Mouse (Mus musculus) heart, postnatal 0 days (tissue): ENCODE results near the gene Atf4. TPM values are rescaled to one million over a fixed set of nuclear protein-coding genes. Genes with fewer than 3 reads are reported as not detected.

Experiments
- ATAC-seq: fragments of 200-750 bp; cut with Nextera tagmentation; 2 replicates; pipeline ENCODE4 v1.8.0; 2017; ENCODE audit warnings: low read depth, moderate number of reproducible peaks, moderate library complexity; ENCODE audit not compliant: insufficient read depth
- DNase-seq: peaks from one replicate; pipeline ENCODE4 v3.0.0-alpha.2; 2016; ENCODE audit warnings: low spot score
- H3K27ac ChIP-seq: fragments of 300-500 bp; sonication (generic); 2 replicates; pipeline ENCODE4 v1.5.1; 2014; ENCODE audit warnings: low read depth, mild to moderate bottlenecking
- H3K27me3 ChIP-seq: fragments of 300-500 bp; sonication (generic); 2 replicates; pipeline ENCODE4 v1.6.1; 2014; ENCODE audit warnings: low read length, mixed read lengths; ENCODE audit not compliant: control insufficient read depth, insufficient read depth
- H3K36me3 ChIP-seq: fragments of 300-500 bp; sonication (generic); replicated peaks from 2 replicates; pipeline ENCODE4 v1.6.1; 2014; ENCODE audit warnings: low read length, mixed read lengths; ENCODE audit not compliant: control insufficient read depth, insufficient read depth
- H3K4me1 ChIP-seq: fragments of 300-500 bp; sonication (generic); 2 replicates; pipeline ENCODE4 v1.6.1; 2014; ENCODE audit warnings: antibody characterized with exemption; ENCODE audit not compliant: control insufficient read depth, insufficient read depth
- H3K4me2 ChIP-seq: fragments of 300-500 bp; sonication (generic); 2 replicates; pipeline ENCODE4 v1.6.1; 2014; ENCODE audit warnings: low read depth, mild to moderate bottlenecking, low read length, moderate library complexity
- H3K4me3 ChIP-seq: fragments of 300-500 bp; sonication (generic); 2 replicates; pipeline ENCODE4 v1.5.1; 2014; ENCODE audit warnings: low read depth, low read length
- H3K9ac ChIP-seq: fragments of 300-500 bp; sonication (generic); replicated peaks from 2 replicates; pipeline ENCODE4 v1.6.1; 2014; ENCODE audit warnings: low read depth, low read length, mixed read lengths
- H3K9me3 ChIP-seq: fragments of 300-500 bp; sonication (generic); replicated peaks from 2 replicates; pipeline ENCODE4 v1.6.1; 2016; ENCODE audit warnings: low read length; ENCODE audit not compliant: control insufficient read depth
- CTCF ChIP-seq: IDR thresholded peaks from 2 replicates; pipeline ENCODE4 v1.5.1; 2016; ENCODE audit warnings: antibody characterized with exemption, control low read depth, low read depth
- EP300 ChIP-seq: IDR thresholded peaks from 2 replicates; pipeline ENCODE4 v1.6.1; 2016; ENCODE audit warnings: antibody characterized with exemption, low read depth
- WGBS: fragments of 180-500 bp; shearing (Covaris S2); extraction: QIAGEN DNeasy Blood & Tissue Kit; methylation state at CpG from one replicate; pipeline ENCODE4 v1.1.7; 2014; 5-methylcytosine and 5-hydroxymethylcytosine counted together
- polyA plus RNA-seq: library from polyadenylated mRNA; unstranded; fragments of >200 nt; fragmentation: Nextera tagmentation; extraction: Ambion mirVana; gene quantifications from 2 replicates; pipeline ENCODE4 v1.2.1, GENCODE M21; 2015
- total RNA-seq: library from RNA; depleted of rRNA; stranded (reverse); fragments of >200 nt; gene quantifications from 2 replicates; pipeline ENCODE4 v1.2.3, GENCODE M21; 2014; ENCODE audit warnings: low replicate concordance

The Atf4 gene
- total and polyA plus RNA-seq, 2 experiments from 2014 or later = 65.0 to 128 TPM

DNA sequence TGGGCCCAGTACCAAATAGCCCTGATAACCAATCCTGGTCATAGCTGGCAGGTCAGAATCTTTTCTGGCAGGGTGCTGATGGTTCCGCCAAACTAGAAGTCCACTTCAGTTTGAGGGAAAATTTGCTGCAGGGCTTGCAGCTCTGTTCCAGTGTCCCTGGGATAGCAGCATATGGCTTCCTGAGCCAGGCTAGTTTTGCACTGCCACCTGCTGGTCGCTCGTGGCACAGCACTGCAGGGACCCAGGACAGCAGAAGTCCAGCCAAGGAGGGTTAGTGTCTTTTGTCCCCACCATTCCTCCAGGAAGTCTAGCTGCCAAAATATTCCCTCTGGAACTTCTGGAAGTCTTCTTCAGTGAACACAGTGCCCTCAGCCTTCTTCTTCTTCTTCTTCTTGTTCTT, 5.7 kb downstream of the Atf4 start:
- H3K27me3 ChIP-seq = no peaks in the 10 kb centered on the region
- H3K36me3 ChIP-seq = peaks cover 34% of the 10 kb centered on the region
- ATAC-seq = no peak
- H3K4me1 ChIP-seq = peaks cover 21% of the 10 kb centered on the region; the same call in 1 of the 2 replicates
- DNase-seq = peak; percentile 70
- WGBS = 21% methylated on average over 3 of the region's 3 CpGs
- H3K27ac ChIP-seq = no peak overlapping the region
- no peak overlapping the region for H3K4me2 ChIP-seq
- no peak overlapping the region for H3K4me3 ChIP-seq
- TF ChIP-seq EP300 = no peak
- TF ChIP-seq CTCF = peak; percentile 97
- no peak overlapping the region for H3K9ac ChIP-seq
- H3K9me3 ChIP-seq = no peaks in the 10 kb centered on the region

DNA sequence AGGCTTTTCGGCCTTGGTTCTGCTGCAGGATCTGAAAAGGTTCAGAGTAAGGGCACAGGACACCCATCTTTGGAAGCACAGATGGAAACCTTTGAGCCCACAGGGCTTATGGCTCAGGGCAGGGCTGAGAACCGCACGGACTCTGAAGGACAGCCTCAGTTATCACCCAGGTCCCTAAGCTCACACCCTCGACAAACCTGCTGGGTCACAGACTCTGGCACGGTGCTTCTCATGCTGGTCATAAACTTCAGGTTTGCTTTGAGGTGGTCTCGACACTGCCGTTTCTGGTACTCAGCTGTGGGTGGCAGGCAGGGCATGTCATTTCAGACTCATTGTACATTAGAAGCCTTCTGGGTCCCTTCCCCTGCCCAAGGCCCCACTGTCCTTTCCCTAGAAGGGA, 6.1 kb downstream of the Atf4 start:
- no peak for DNase-seq
- H3K4me2 ChIP-seq = no peak overlapping the region
- no peak for ATAC-seq
- no peaks in the 10 kb centered on the region for H3K9me3 ChIP-seq
- no peak overlapping the region for H3K27ac ChIP-seq
- no peak overlapping the region for H3K4me3 ChIP-seq
- peaks cover 33% of the 10 kb centered on the region for H3K36me3 ChIP-seq
- WGBS = 77% methylated on average over 7 of the region's 7 CpGs
- no peak overlapping the region for H3K9ac ChIP-seq
- TF ChIP-seq CTCF = no peak
- TF ChIP-seq EP300 = no peak
- H3K4me1 ChIP-seq = peaks cover 21% of the 10 kb centered on the region; the same call in 1 of the 2 replicates
- H3K27me3 ChIP-seq = no peaks in the 10 kb centered on the region

DNA sequence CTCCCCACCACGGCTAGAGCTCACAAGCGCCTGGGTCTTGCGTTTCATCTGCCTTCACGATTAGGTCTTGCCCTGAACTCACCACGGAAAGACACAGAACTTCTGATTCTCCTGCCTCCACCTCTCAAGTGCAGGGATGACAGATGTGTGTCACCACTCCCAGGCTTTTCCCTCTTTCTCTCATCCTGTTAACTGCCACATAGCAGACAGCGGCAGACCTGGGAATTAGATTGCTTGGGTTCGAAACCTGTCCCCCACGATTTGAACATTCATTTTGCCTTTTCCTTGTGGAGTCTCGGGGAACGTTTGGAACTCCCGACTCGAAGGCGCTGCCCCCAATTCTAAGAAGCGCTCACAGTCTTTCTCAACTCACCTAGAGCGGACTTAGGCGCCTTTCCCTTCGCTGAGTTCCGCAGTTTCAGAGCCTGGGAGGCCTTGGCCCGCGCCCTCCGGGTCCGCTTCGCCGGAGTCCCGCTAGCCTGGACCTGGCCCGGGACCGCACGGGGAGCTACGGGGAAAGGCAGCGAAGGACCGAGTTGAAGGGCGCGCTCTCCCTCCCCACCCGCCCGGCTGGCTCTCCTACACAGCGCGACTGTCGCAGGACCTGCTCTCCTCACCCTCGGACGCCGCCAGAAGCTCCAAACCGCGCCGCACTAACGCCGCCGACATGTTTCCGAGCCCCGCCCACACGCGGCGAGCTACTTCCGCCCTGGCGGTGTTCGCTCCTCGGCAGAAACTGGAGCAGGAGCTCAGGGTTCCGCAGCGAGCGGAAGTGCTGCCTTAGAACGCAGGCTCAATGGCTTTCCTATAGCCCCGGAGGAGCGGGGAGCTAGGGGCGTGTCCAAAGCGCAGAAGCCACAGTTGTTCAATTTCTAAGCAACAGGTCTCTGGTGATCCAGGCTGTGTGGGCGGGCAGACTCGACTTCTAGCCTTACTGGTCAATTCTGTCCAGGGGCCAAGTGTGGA, 8.9 kb downstream of the Atf4 start, which contains the start of gene Rps19bp1:
Gene Rps19bp1 (minus strand): TSS at position 706 of the 966 bp plus-strand sequence.
- H3K36me3 ChIP-seq = peaks cover 13% of the 10 kb centered on the region
- peaks cover 11% of the 10 kb centered on the region; the same call in 1 of the 2 replicates for H3K4me1 ChIP-seq
- peak within 1 kb of the TSS; percentile 73 for H3K27ac ChIP-seq
- no peak for TF ChIP-seq CTCF
- 0 out of 2 replicates have a peak, but pooled peaks have one; percentile 11 for TF ChIP-seq EP300
- H3K4me3 ChIP-seq = peak within 1 kb of the TSS; percentile 65
- peak within 1 kb of the TSS; percentile 73 for H3K9ac ChIP-seq
- no peaks in the 10 kb centered on the region for H3K9me3 ChIP-seq
- peak within 1 kb of the TSS; percentile 69 for H3K4me2 ChIP-seq
- no peaks in the 10 kb centered on the region for H3K27me3 ChIP-seq
- peak; percentile 89 for DNase-seq
- 1% methylated on average over 66 of the region's 66 CpGs for WGBS
- ATAC-seq = peak; percentile 89

- H3K4me3 ChIP-seq = no peak overlapping the region
- no peaks in the 10 kb centered on the region for H3K27me3 ChIP-seq
- DNase-seq (peak; percentile 69), ATAC-seq (no peak)
- no peak overlapping the region for H3K27ac ChIP-seq
- H3K9ac ChIP-seq = no peak overlapping the region
- 0 out of 2 replicates have a peak, but pooled peaks cover 3% of the 10 kb centered on the region for H3K9me3 ChIP-seq
- H3K4me2 ChIP-seq = no peak overlapping the region
- TF ChIP-seq EP300 (no peak), CTCF (peak; percentile 92)
- WGBS = 0% methylated on average over 2 of the region's 2 CpGs
- H3K4me1 ChIP-seq = peaks cover 11% of the 10 kb centered on the region; the same call in 1 of the 2 replicates
- H3K36me3 ChIP-seq = no peaks in the 10 kb centered on the region
Measured at GRCm38 (mm10) chr15:80266281-80266680, 11.3 kb downstream of the Atf4 start.

- TF ChIP-seq CTCF (no peak), EP300 (no peak)
- Histone ChIP-seq H3K4me3 (no peak overlapping the region), H3K4me1 (no peaks in the 10 kb centered on the region), H3K4me2 (no peak overlapping the region), H3K9ac (no peak overlapping the region), H3K27me3 (0 out of 2 replicates have a peak, but pooled peaks cover 9% of the 10 kb centered on the region), H3K27ac (no peak overlapping the region), H3K9me3 (0 out of 2 replicates have a peak, but pooled peaks cover 3% of the 10 kb centered on the region), H3K36me3 (no peaks in the 10 kb centered on the region)
- ATAC-seq (no peak), DNase-seq (no peak)
- 78% methylated on average over 3 of the region's 3 CpGs for WGBS
Measured at GRCm38 (mm10) chr15:80271858-80272396, 16.9 kb downstream of the Atf4 start.
